ENCODE assay signal across 24 mouse cellular contexts in genomic region chr12:12306814-12307213, GRCm38 (mm10). TPM values are rescaled to one million over a fixed set of nuclear protein-coding genes. Genes with fewer than 3 reads are reported as not detected.
DNase-seq lines count a peak whose midpoint lies in the region; ATAC-seq and TF ChIP-seq lines count a peak whose summit lies in the region.
"Had no signal": no experiment of that assay in that cellular context is flagged by ENCODE, and none has a peak within 500 bp of the region (broad histone marks: within the 10 kb centered on the region; RNA-seq: fewer than 3 reads in every experiment).

No protein-coding gene starts in this region.

- no peak overlapping the region for H3K4me3 ChIP-seq in heart, embryonic 12.5 days
- no peak overlapping the region for H3K4me3 ChIP-seq in heart, embryonic 15.5 days
- no peak overlapping the region for H3K4me3 ChIP-seq in layer of hippocampus, adult 2 months
- H3K4me3 ChIP-seq: embryonic facial prominence, embryonic 12.5 days; embryonic facial prominence, embryonic 15.5 days; hindbrain, embryonic 12.5 days; hindbrain, embryonic 15.5 days had no signal

- peaks cover 15% of the 10 kb centered on the region for H3K36me3 ChIP-seq in heart, embryonic 12.5 days
- H3K36me3 ChIP-seq in heart, embryonic 15.5 days = peaks cover 8% of the 10 kb centered on the region; the same call in 1 of the 2 replicates
- H3K36me3 ChIP-seq: embryonic facial prominence, embryonic 12.5 days; hindbrain, embryonic 12.5 days had no signal

- TF ChIP-seq CTCF in layer of hippocampus, adult 2 months (conservative IDR thresholded peaks at IDR 0.05) = no peak

- DNase-seq in frontal cortex, postnatal 14 days (ENCODE audit: low spot score in 2 of 2) = no peak
- no peak for DNase-seq in heart, adult 11 months
- no peak for DNase-seq in heart, adult 18-20 months
- no peak for DNase-seq in layer of hippocampus, adult 2 months (ENCODE audit: low spot score in 2 of 2)
- DNase-seq in layer of hippocampus, adult 9-11 months = no peak
- DNase-seq: adrenal gland, postnatal 10 days; adrenal gland, postnatal 36 days; cerebellum, adult 18-20 months; cerebellum, adult 9-10 months; cerebellum, postnatal 14 days; forebrain, postnatal 0 days; gastrocnemius, postnatal 10 days; gastrocnemius, postnatal 36 days; kidney, adult 2 months had no signal

- peak; percentile 21 for ATAC-seq in frontal cortex, adult (ENCODE audit: low TSS enrichment)
- 0 out of 2 replicates have a peak, but pooled peaks have one; percentile 38 for ATAC-seq in heart, embryonic 12.5 days (ENCODE audit: insufficient number of reproducible peaks, low FRiP score)
- ATAC-seq in heart, embryonic 15.5 days (replicated peaks; ENCODE audit: insufficient number of reproducible peaks, insufficient read depth, low FRiP score, low read depth) = no peak; the same call in 1 of the 2 replicates
- ATAC-seq: activated CD4-positive, CD25-positive, alpha-beta regulatory T cell, adult 4 months; forebrain, embryonic 14.5 days; forebrain, postnatal 0 days; intestine, postnatal 0 days had no signal

- H3K9me3 ChIP-seq in heart, embryonic 12.5 days (replicated peaks) = no peaks in the 10 kb centered on the region
- no peaks in the 10 kb centered on the region for H3K9me3 ChIP-seq in heart, embryonic 15.5 days (replicated peaks)
- H3K9me3 ChIP-seq: embryonic facial prominence, embryonic 12.5 days; embryonic facial prominence, embryonic 15.5 days; hindbrain, embryonic 12.5 days; hindbrain, embryonic 15.5 days had no signal

- H3K4me2 ChIP-seq in heart, embryonic 12.5 days = no peak overlapping the region
- H3K4me2 ChIP-seq in heart, embryonic 15.5 days = no peak overlapping the region
- H3K4me2 ChIP-seq: embryonic facial prominence, embryonic 12.5 days; embryonic facial prominence, embryonic 15.5 days; hindbrain, embryonic 12.5 days; hindbrain, embryonic 15.5 days had no signal

- peaks cover 38% of the 10 kb centered on the region for H3K4me1 ChIP-seq in heart, embryonic 12.5 days (replicated peaks)
- peaks cover 31% of the 10 kb centered on the region for H3K4me1 ChIP-seq in heart, embryonic 15.5 days (replicated peaks)

- H3K27ac ChIP-seq in heart, embryonic 12.5 days (ENCODE audit: poor library complexity, severe bottlenecking) = peak overlapping the region; percentile 55; the same call in 1 of the 2 replicates
- peak overlapping the region; percentile 23 for H3K27ac ChIP-seq in heart, embryonic 15.5 days
- H3K27ac ChIP-seq in layer of hippocampus, adult 2 months = peak overlapping the region; percentile 14; the same call in 1 of the 2 replicates
- H3K27ac ChIP-seq: embryonic facial prominence, embryonic 12.5 days; embryonic facial prominence, embryonic 15.5 days; hindbrain, embryonic 12.5 days; hindbrain, embryonic 15.5 days had no signal

- 37% methylated on average over 6 of the region's 6 CpGs for WGBS in heart, embryonic 12.5 days
- 39% methylated on average over 6 of the region's 6 CpGs for WGBS in heart, embryonic 15.5 days

- no peaks in the 10 kb centered on the region for H3K27me3 ChIP-seq in heart, embryonic 12.5 days (replicated peaks)
- no peaks in the 10 kb centered on the region for H3K27me3 ChIP-seq in heart, embryonic 15.5 days
- H3K27me3 ChIP-seq: embryonic facial prominence, embryonic 12.5 days; embryonic facial prominence, embryonic 15.5 days; hindbrain, embryonic 12.5 days; hindbrain, embryonic 15.5 days had no signal

- H3K9ac ChIP-seq in heart, embryonic 12.5 days = no peak overlapping the region
- no peak overlapping the region for H3K9ac ChIP-seq in heart, embryonic 15.5 days
- H3K9ac ChIP-seq: embryonic facial prominence, embryonic 12.5 days; embryonic facial prominence, embryonic 15.5 days; forebrain, postnatal 0 days; hindbrain, embryonic 12.5 days; hindbrain, embryonic 15.5 days had no signal

RNA-seq across cellular contexts. Expression of gene Fam49a, which starts 44.9 kb away (rescaled TPM):
- 48.8 and 49.4 TPM in 2 replicates for polyA plus RNA-seq in heart, embryonic 12.5 days (2016; fragmentation: Nextera tagmentation; extraction: Ambion mirVana)
- polyA plus RNA-seq in heart, embryonic 15.5 days (2015; fragmentation: Nextera tagmentation; extraction: Ambion mirVana) = 22.3 and 23.9 TPM in 2 replicates
- total RNA-seq in heart, adult 18-20 months (2021) = 10 to 100 TPM; 11.2 to 12.2 TPM
- total RNA-seq in layer of hippocampus, adult 2 months (2021) = 100 to 1,000 TPM; 178 to 186 TPM

Comparison
In these comparisons a context has a peak if more than half of its experiments do, and no peak if none do; other contexts are left out.
1. RNA of gene Fam49a, which starts 44.9 kb away (total RNA-seq): 178 to 186 TPM in layer of hippocampus, adult 2 months; 11.2 to 12.2 TPM in heart, adult 18-20 months; every median in the first group is over 10 times any median in the second.
2. Peak in every context shown above with its lines, with median percentiles within 50 percentile points of each other: H3K27ac ChIP-seq.